Mouse (Mus musculus): ENCODE results near the gene Olfr1129. TPM values are rescaled to one million over a fixed set of nuclear protein-coding genes. Genes with fewer than 3 reads are reported as not detected.
"Not testable (repeated sequence)": the region's sequence is repeated elsewhere in the genome, so short reads cannot be mapped to it uniquely, and the experiment has no call there.

Gene Olfr1129
- not detected for total RNA-seq (2021)
- long read RNA-seq, experiment 1, result 0 reads
- long read RNA-seq, experiment 2, result 0 reads

GRCm38 (mm10) chr2:87573602-87574001 lies at the start of gene Olfr1129:
Olfr1129 (plus strand) TSS chr2:87573902.
- intact Hi-C loops (cut with DNase I), result not testable (repeated sequence)

GRCm38 (mm10) chr2:87525899-87526616 lies 47.6 kb upstream of the Olfr1129 start:
- DNase-seq; intact Hi-C loops (cut with DNase I): not testable (repeated sequence)

More at GRCm38 (mm10) chr2:87573602-87574001, at the start of gene Olfr1129:
- not testable (repeated sequence) for DNase-seq

DNA sequence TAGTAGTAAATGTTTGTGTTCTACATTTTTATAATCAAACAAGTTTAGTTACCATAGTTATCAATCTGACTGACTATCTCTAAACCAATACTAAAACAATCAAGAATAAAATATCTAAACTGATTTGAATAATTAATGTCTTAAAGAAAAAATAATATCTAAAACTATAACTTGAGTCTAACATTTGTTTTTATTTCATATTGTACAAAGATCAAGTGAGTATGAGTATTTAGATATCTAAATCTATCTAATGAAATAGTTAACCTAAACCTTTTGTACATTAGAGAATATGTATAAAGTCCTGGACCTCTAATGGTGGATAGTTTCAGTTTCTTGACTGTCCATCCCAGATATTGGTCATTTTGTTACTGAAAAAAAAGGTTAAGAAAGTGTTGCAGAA lies 42.2 kb upstream of the Olfr1129 start, which contains the start of gene Olfr153:
Gene Olfr153, plus strand, starts transcription at position 301 of the 400 bp plus-strand sequence.
- intact Hi-C loops (cut with DNase I), result no loop called here
- DNase-seq, result no peak

DNA sequence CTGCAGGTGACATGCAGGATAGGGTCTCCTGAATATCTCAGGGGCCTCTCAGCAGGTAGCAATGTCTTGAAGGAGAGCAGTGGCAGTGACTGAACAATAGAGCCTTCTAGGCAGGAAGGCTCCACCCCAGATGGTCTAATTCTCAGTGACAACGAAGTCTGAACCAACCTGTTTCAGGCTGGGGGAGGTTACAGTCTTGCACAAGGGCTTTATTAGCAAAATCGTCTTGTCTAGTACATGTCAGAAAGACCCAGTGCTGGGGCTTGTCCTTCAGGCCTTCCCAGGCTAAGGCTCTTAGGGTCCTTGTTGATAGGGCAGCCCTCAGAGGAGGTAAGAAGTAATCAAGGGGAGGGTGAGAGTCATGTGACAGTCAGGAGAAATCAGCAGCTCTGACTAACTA lies 38.9 kb upstream of the Olfr1129 start:
- intact Hi-C loops (cut with DNase I), result no loop called here
- no peak for DNase-seq

DNA sequence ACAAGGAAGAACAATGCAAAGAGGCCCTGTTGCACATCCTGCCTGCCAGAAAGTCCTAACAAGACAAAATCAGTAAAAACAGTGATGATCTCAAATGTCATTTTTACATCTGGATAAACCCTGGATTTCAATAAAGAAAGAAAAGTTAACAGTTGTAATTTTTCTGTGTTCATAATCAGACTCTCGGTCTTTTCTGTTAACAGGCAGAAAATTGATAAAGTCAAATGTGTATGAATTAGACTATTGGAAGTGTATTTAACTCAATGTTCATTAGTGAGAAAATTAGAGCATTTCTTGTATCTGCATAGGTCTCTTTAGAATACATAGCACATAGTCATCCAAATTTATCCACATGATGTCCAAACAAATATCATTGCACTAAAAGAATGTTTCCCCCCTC lies 28.3 kb upstream of the Olfr1129 start, which contains the start of gene Olfr1128:
Gene Olfr1128, minus strand, starts transcription at position 101 of the 400 bp plus-strand sequence.
- intact Hi-C loops (cut with DNase I), result no loop called here
- no peak for DNase-seq

DNA sequence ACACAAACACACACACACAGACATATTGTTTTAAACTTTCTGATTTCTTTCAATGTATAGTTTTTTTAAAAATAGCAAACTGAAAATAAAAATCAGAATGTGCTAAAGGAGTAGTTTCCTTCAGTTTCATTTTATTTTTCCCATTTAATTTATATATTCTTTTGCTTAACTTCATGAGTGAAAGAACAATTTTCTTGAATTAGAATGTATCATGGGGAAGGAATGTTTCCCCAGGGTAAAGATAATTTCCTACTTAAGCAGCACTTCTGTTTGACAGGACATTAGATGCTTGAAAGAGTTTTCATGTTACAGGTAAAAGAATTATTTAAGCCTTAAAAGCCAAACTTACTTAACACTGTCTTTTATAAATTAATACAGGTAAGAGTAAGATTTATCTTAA lies 32.2 kb downstream of the Olfr1129 start, which contains the start of gene Olfr1130:
Gene Olfr1130, plus strand, starts transcription at position 301 of the 400 bp plus-strand sequence.
- intact Hi-C loops (cut with DNase I); DNase-seq: not testable (repeated sequence)

- DNase-seq, result no peak
- intact Hi-C loops (cut with DNase I), result no loop called here
Measured at GRCm38 (mm10) chr2:87626804-87627203, 53.1 kb downstream of the Olfr1129 start, which contains the start of gene Olfr1131. Olfr1131 (plus strand) TSS chr2:87627104.

Other genes starting within 250 kb of the Olfr1129 start
- gene Olfr1120, start 219.1 kb upstream of the Olfr1129 start, total RNA-seq (2021), result not detected
- not detected for gene Olfr1121, start 204.0 kb upstream of the Olfr1129 start, total RNA-seq (2021)
- gene Olfr1122, start 188.1 kb upstream of the Olfr1129 start, total RNA-seq (2021), result under 1 TPM in 1 of 2 experiments, not detected in 1; 0.05 TPM
- gene Olfr1123, start 157.3 kb upstream of the Olfr1129 start, total RNA-seq (2021), result not detected
- gene Olfr1124, start 143.6 kb upstream of the Olfr1129 start, total RNA-seq (2021), result not detected
- gene Olfr1126, start 119.9 kb upstream of the Olfr1129 start, total RNA-seq (2021), result not detected
- gene Pramel7, start 76.8 kb upstream of the Olfr1129 start, total RNA-seq (2021), result not detected
- not detected for gene Pramel6, start 67.3 kb upstream of the Olfr1129 start, total RNA-seq (2021)
- not detected for gene Olfr153, start 42.1 kb upstream of the Olfr1129 start, total RNA-seq (2021)
- gene Olfr1128, start 28.4 kb upstream of the Olfr1129 start, total RNA-seq (2021), result not detected
- not detected for gene Olfr1130, start 32.3 kb downstream of the Olfr1129 start, total RNA-seq (2021)
- not detected for gene Olfr1131, start 53.2 kb downstream of the Olfr1129 start, total RNA-seq (2021)
- not detected for gene Olfr1132, start 63.6 kb downstream of the Olfr1129 start, total RNA-seq (2021)
- not detected for gene Olfr1133, start 73.5 kb downstream of the Olfr1129 start, total RNA-seq (2021)
- gene Olfr1134, start 84.6 kb downstream of the Olfr1129 start, total RNA-seq (2021), result not detected
- not detected for gene Olfr1135, start 99.8 kb downstream of the Olfr1129 start, total RNA-seq (2021)
- gene Olfr1136, start 120.0 kb downstream of the Olfr1129 start, total RNA-seq (2021), result not detected
- not detected for gene Olfr1137, start 139.3 kb downstream of the Olfr1129 start, total RNA-seq (2021)
- not detected for gene Olfr1138, start 166.1 kb downstream of the Olfr1129 start, total RNA-seq (2021)
- not detected for gene Olfr1140, start 169.8 kb downstream of the Olfr1129 start, total RNA-seq (2021)
- gene Olfr1141, start 180.1 kb downstream of the Olfr1129 start, total RNA-seq (2021), result not detected
- gene Olfr152, start 205.6 kb downstream of the Olfr1129 start, total RNA-seq (2021), result not detected
- gene Olfr1143, start 226.7 kb downstream of the Olfr1129 start, total RNA-seq (2021), result not detected
- not detected for gene Olfr1145, start 235.9 kb downstream of the Olfr1129 start, total RNA-seq (2021)

Data from gastrocnemius, postnatal 36 days (tissue).